Mouse (Mus musculus) CD4-positive, CD25-positive, alpha-beta regulatory T cell, adult 2 months (primary cell): ENCODE data around the gene Ccdc3.
A peak's percentile ranks its signal among the peaks of the same experiment; 100 is the strongest.

ENCODE experiments used
- DNase-seq: peaks from one replicate; pipeline ENCODE4 v3.0.0-alpha.2; 2012; ENCODE audit warnings: low read depth, low spot score

Ccdc3 gene

DNA sequence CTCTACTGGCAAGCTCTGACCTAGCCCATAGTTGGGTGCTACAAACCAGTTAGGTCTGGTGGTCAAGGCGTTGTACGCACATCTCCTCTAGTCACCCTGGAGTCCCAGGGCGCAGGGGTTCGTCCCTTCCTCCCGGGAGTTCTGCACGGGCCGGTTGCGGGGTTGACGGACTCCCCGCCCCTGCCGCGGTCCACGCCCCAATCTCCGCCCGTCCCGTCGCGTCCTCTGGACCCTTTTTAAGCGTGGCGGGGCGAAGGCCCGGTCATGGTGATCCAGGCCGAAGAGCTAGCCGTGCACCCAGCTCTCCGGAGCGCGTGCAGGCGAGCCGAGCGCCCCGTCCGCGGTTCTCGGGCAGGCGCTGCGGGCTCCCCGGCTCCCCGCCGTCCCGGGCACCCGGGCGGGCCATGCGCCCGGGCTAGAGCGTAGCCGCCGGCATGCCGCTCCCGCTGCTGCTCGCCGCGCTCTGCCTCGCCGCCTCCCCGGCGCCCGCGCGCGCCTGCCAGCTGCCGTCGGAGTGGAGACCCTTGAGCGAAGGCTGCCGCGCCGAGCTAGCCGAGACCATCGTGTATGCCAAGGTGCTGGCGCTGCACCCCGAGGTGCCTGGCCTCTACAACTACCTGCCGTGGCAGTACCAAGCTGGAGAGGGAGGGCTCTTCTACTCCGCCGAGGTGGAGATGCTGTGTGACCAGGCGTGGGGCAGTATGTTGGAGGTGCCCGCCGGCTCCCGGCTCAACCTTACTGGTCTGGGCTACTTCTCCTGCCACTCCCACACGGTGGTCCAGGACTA is at the start of gene Ccdc3:
Gene Ccdc3, plus strand, starts transcription at position 277 of the 787 bp plus-strand sequence.
- peak; percentile 2 for DNase-seq

DNA sequence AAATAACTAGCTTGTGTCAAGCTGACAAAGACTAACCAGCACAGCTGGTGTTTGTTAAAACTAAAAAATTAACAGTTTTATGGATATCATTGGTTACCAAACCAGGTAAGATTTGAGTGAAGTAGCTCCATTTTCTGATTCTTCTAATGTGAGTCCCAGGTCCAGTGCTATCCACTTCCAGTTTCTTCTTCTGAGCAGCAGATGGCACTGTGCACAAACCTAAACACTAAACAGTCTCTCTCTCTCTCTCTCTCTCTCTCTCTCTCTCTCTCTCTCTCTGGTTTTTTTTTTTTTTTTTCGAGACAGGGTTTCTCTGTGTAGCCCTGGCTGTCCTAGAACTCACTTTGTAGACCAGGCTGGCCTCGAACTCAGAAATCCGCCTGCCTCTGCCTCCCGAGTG is 47.2 kb upstream of the Ccdc3 start:
- DNase-seq = peak; percentile 61

DNA sequence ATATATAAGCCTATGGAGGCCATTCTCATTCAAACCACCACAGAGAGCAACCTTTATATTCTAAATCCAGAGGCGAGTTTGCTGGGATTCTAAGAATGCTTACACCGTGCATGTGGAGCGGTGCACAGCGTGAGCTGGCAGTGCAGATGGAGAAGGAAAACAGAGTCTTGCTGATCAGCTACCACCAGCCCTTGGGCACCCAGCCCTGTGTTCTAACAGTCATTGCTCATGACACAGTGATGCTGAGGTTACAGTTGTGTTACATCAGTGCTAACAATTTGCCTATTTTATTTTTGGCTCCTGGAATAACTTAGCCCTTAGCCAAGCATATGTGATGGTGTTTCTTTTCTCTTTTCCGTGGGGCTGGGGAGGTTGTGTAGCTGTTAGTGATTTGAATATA is 42.7 kb upstream of the Ccdc3 start:
- no peak for DNase-seq

DNA sequence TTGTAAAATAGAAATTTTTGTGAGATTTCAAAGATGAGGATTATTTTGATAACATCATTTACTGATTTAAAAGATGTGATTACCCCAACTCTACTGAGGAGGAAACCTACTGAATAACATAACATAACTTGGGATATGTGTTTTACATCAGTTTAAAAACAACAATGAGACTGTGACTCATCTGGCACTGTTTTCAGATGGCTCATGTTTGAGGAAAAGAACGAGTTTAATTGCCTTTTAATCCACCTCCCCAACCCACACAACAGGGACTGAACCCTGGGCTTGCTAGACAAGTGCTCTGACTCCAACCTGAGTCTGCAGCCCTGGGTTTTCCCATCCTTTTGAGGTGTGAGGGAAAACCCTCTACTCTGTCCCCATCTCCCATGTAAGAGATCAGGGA is 42.3 kb upstream of the Ccdc3 start:
- no peak for DNase-seq

DNA sequence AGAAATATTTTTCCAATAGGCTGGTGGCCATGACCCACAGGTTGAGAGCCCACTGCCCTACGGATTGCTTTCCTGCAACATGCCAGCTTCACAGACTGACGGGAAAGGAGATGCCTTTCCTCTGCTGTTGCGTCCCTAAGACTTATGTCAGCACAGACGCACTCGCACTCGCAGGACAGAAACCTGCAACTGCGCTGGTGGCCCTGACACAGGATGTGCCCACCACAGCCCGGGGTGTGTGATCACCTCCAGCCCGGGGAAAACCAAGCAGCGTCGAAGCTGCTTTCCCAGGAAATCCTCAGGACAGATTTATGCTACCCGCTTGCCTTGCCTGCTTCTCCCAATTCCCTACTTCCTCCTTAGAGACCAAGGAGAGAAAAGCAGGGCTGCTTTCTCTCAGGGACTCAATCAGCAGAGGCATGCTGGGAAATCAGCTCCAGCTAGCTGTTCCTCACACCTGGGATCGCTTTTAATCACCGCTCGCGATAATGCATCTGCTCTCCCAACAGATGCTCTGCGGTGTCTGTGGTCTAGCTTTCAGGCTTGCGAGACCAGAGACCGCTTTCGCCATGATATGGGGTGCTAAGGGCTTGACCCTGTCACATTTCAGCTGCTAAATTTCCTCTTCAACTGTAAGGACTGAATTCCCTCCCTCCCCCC is 39.7 kb upstream of the Ccdc3 start:
- no peak for DNase-seq

DNA sequence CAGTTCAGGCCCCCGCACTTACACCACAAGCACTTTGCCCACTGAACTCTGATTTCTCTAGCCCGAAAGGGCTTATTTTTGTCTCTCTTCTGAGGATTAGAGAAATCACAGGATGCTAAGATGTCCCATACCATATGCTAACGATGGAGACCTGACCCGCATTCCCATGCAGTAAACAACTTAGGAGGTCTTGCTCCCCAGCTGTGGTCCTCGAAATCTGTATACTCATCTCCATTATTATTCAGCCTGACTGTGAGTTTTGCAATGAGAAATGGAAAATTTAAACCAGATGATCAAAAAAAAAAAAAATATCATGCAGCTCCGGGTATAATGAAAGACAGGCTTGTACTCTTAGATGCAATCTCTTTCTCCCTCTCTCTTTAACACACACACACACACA is 38.4 kb upstream of the Ccdc3 start:
- DNase-seq = no peak

DNA sequence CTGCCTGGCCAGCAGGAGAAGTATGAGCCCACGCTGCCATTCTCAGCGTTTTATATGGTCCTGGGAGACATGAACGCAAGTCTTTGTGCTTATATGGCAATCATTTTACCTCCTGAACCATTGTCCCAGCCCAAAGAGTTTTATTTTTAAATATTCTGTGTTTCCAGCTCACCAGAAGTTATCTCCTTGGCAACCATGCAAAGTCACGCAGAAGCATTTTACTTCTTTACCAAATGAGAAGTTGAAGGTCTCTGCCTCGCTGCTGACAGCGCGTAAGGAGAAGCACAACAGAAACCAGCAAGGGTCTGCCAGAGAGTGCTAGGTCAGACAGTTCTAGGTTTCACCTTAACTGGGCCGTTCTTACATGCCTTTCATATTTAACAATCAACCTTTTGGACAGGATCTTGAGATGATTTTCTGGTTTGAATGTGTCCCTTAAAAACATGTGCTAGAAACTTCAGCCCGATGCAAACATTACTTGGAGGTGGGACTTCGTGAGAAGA is 35.8 kb upstream of the Ccdc3 start:
- DNase-seq = no peak

DNA sequence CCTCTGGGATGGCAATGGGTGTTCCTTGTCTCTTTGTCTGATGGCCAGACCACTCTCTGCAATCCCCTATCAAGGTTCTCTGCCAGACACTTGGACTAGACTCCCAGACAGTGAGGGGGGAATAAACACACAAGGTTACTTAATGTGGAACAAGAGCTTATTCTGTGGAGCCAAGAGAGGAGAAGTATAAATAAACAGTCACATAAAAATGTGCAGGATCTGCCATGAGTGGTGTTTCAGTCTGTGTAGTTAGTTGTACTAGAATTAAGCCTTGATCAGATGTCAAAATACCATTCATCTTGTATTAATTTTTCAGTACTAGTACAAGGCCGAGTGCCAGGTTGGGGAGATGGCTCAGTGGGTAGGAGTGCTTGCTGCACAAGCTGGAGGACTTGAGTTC is 34.7 kb upstream of the Ccdc3 start:
- DNase-seq = no peak

DNA sequence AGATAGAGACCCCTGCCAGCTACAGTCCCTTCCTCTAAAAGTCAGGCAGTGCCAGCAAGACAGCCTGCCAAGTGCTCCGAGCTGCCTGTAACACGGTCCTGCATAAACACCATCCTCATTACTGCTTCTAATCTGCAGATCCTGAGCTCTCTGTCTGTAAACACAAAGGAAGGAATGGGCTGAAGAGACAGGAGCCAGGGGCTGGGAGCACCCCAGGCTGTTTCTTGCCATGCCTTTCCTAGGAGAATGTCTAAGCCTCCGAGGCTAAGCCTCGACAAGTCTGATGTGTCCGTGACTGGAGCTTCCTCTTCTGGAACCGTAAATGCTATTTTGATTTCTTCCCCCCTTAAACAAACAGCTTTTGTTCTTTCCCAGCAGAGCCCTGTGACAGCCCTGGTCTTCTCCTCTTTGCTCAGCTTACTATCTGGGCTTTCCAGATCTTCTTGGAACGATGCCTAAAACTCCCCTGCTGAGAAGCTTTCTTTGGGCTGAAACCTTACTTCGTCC is 24.7 kb upstream of the Ccdc3 start:
- DNase-seq = no peak

DNA sequence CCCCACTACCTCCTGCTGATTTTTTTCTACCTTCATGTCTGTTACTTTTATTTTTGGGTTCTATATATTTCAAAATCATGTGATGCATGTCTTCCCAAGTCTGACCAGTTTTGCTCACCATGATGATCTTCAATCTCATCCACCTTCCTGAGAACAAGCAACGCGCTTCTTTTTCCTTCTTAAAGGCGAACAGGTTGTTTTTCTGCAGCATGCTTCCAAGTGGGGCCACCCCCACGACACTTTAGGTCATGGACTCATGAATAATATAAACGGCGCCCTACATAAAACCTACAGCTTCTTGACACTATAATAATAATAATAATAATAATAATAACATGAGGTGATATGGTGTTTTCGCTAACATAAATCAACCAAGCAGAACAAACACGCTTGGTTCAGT is 23.2 kb upstream of the Ccdc3 start:
- no peak for DNase-seq

DNA sequence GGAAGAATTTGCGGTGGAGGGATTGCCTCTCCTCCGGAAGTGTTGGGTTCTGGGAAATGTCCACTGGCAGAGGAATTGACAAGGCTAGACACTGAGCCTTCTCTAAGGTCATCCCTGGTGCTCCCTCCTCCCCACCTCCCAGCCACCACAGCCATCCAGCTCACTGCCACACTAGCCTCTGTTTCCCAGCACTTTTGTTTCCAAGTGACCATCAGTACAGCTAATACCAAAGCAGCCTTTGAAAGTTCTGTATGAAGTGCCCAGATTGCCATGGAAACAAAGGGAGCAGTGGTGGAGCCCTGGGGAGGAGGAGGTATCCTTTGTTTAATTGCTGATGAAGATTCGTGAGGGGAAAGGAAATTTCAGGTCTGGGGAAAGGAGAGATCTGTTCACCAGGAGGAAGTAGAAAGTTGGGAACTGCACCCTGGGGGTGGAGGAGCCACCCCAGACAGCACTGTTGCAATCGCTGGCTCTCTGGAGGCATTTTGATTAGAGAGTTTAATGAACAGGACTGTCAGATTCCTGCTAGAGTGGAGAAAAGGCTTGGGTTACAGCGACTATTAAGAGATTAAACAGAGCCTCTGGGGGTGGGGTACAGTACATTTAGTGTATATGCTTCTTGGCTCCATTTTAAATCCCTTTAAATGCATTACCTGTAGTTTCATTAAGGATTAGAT is 20.6 kb upstream of the Ccdc3 start:
- DNase-seq = no peak

DNA sequence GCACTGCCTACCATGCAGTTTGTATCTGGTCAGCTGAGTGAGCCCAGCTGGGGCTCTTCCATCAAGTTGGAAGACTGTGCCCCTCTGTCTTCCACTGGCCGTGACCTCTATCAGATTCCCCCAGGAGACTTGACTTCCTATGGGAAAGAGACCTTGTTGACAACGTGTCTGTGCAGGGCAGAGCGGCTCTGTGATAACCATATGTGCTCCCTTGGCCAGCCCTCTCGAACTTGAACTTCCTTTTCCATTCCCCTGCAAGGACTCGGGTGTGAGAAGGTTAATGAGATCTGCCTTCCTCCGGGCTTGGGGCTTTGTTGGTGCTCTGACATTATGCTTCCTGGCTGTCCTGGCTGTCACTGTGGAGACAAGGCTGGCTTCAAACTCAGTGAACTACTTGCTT is 12.1 kb upstream of the Ccdc3 start:
- no peak for DNase-seq

DNA sequence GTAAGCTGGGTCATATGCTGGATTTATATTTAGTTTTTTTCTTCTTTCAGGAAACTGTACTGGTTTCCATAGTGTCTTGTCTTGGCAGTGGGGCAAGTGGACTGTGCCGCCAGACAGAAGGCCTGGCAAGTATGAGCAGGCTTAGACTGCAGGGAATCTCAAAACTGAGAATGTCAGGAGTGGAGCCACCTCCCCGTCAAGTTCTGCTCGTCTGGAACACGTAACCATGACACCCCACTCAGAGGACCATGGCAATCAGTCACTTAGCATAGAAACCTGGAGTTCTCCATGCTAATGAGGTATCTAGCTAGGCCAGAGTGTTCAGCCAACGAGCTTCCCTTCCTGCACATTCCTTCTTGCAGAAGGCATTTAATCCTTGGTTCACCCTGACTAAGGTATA is 10.2 kb upstream of the Ccdc3 start:
- no peak for DNase-seq

DNA sequence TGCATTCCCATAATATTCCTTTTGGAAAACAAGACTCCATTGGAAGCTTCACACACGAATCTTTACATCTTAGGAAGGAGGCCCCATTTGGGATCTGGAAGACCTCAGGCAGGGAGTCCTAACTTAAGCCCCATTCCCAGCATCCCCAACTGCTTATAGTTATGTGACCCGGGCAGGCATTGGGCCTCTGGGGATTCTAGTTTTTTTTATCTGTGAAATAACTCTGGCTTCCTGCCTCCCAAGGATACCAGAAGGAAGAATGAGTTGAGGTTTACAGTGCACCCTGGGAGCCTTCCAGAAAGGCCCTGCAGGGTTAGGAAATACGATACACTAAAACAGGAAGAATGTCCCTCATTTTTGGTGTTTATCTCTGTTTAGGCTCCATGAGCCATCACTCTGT is 8.5 kb upstream of the Ccdc3 start:
- no peak for DNase-seq

DNA sequence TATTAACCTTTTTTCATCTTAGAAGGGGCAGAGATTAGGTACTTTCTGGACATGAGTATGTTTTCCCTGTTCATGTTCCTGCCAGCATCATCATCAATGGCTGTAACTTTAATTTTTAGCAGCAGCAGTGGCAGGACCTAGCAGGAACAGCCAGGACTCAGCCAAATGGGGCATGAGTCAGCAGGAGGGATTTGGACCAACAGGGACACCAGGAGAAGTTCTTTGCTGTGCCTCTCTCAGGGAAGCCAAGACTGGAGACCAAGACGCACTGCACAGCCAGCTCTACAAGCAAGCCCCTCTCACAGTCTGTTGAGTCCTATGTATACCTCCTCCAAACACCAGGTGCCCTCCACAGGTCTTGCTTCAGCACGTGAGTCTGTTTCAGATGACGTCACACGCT is 5.5 kb upstream of the Ccdc3 start:
- DNase-seq = no peak

DNA sequence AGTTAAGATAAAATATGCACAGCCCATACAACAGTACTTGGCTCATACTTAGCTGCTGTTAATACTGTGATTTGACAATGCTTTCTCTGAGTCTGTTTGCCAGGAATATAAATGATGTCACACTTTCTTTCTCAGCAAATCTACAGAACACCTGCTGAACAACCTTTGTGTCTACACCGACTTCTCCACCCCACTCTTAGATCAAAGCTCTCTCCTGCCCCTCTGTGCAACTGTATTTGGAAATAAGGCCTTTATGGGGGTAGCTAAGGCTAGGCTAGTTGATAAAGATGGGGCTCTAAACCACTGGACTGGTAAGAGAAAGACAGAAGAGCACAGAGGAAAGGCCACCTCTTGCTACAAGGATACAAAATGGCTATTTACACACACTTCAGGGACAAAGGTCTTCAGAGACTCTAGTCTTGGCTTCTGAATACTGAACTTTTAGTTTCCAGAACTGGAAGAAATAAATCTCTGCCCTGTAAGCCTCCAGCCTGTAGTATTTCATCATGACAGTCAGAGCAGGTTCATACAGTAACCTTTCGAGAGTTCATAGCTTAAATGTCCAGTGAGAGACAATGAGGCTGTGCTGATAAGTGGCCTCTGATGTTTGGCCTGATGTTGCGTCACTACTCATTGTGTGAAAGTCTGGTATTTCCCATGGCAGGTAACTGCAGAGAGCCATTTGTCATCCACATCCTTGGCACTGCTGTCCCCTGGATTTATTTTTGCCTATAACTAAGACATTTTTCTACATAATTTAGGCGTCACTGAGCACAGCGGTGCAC is 2.4 kb upstream of the Ccdc3 start:
- no peak for DNase-seq

DNA sequence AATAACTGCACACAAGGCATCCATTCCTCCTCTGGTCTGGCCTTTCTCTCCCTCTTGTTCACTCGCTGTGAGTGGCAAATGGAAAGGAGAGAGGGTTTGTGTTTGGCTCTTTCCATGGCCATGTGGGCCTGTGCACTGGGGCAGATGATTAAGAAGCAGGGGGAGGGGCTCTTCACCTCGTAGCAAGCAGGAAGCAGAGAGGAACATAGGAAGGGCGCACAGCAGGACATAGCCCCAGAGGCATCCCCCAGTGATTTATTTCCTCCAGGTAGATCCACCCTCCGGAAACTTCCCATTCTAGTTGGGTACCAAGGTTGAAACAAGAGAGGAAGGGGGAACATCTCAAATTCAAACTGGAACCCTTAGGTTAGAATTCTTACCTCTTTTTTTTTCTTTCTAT is 2.4 kb downstream of the Ccdc3 start:
- no peak for DNase-seq

DNA sequence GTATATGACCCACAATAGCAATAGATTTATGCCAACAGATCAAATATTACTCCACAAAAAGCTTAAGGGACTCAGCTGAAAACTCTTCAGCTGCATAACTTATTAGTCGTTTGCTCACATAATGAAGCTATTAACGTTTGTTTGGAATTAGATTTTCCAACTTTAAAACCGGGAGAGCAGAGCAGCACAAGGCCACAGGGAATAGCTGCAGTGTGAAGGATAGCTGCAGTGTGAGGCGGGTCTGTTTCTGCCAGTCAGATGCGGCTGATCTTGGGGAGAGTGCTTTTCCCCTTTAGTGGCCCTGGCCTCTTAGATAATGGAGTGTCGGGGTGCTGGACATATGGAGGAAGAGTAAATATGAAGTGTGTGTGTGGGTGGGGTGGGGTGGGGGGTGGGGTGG is 6.9 kb downstream of the Ccdc3 start:
- DNase-seq = no peak

DNA sequence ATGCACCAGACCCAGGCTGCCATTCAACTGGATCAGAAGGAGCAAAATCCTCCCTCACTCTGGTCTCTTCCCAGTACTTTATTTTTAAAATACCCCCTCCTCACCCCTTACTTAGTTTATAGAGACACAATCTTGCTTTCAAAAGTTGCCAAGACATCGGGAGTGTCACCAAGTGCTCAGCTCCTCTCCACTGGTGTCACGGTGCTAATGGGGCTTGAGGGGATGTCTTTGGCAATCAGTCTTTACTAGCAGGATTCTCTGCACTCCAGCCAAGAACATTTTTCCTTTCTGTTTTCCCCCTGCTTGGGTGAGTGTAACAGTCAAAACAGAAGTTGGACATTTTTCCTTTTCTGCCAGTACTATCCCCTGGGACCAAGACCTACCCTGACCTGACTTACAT is 10.3 kb downstream of the Ccdc3 start:
- no peak for DNase-seq

DNA sequence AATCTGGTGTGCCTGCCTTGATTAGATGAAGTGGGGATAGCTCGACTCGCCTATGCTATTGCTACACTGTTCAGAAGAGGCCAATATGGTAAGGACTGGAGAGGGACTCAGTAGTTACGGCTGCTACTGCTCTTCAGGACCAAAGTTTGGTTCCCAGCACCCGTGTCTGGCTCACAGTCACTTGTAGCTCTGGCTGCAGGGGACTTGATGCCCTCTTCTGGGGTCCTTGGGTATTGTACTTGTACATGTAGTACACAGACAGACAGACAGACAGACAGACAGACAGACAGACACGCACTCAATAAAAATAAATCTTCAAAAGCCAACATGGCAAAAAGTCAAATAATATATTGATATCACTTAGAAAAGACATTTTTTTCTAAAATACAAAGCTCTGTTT is 17.1 kb downstream of the Ccdc3 start:
- no peak for DNase-seq

DNA sequence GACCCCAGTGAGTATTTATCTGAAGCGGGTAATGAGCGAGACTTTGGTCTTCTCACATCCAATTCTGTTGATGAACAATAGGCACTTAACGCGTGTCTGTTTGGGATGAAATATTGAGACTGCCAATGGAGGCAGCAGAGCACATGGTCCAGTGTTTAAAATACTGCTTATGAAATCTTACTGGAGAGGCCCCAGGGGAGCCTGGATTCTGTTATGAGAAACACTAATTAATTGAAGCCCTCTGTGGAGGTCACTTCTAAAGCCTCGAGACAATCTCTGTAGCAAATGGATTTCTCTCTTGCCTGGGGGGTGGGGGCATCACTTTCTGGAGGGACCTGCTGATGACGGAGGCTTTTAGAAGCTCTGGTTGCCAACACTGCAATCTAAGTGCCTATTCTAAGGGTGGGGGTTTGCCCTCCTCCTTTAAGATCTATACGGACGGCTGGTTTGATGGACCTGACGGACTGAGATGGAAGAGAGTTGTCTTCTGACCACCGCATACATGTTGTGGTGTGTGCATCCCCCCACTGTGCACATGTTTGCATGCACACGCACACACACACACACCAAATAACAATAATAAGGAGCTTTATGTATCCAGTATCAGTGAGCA is 22.8 kb downstream of the Ccdc3 start:
- DNase-seq = no peak
